Mouse (Mus musculus) large intestine, adult 2 months (tissue): Measurements from ENCODE around the gene Edc3. TPM values are rescaled to one million over a fixed set of nuclear protein-coding genes. Genes with fewer than 3 reads are reported as not detected.

Experiments used
- DNase-seq: peaks from one replicate; pipeline ENCODE4 v3.0.0-alpha.2; 2012; ENCODE audit warnings: low read depth, low spot score
- WGBS: fragments of 180-500 bp; shearing (Covaris S2); methylation state at CpG from one replicate; pipeline ENCODE4 v1.1.7; 2018; 5-methylcytosine and 5-hydroxymethylcytosine counted together
- polyA plus RNA-seq: library from polyadenylated mRNA; depleted of rRNA; stranded (reverse); fragments of >200 nt; gene quantifications from 2 replicates; pipeline ENCODE4 v1.2.3, GENCODE M21; 2012; rRNA removed

Gene Edc3
- 10.1 and 11.6 TPM in 2 replicates for polyA plus RNA-seq

GRCm38 (mm10) chr9:57708068-57708719 is at the start of gene Edc3:
Edc3 (plus strand) TSS chr9:57708540.
- WGBS, result under 1% methylated on average over 23 of the region's 23 CpGs
- peak; percentile 62 for DNase-seq

GRCm38 (mm10) chr9:57658970-57659369 is 49.4 kb upstream of the Edc3 start:
- no peak for DNase-seq
- WGBS, result 76% methylated on average over 4 of the region's 4 CpGs

- no peak for DNase-seq
- WGBS, result 15% methylated on average over 4 of the region's 4 CpGs
Observed at GRCm38 (mm10) chr9:57659774-57660173, 48.6 kb upstream of the Edc3 start.

- WGBS, result 27% methylated on average over 6 of the region's 6 CpGs
- DNase-seq, result no peak
Observed at GRCm38 (mm10) chr9:57660501-57660900, 47.8 kb upstream of the Edc3 start.

- DNase-seq, result no peak
- 59% methylated on average over 3 of the region's 3 CpGs for WGBS
Observed at GRCm38 (mm10) chr9:57661552-57661951, 46.8 kb upstream of the Edc3 start.

- 25% methylated on average over 7 of the region's 7 CpGs for whole genome bisulfite sequencing
- DNase-seq, result no peak
Observed at GRCm38 (mm10) chr9:57664616-57665015, 43.7 kb upstream of the Edc3 start.

- 38% methylated on average over 8 of the region's 8 CpGs for WGBS
- no peak for DNase-seq
Observed at GRCm38 (mm10) chr9:57666536-57666935, 41.8 kb upstream of the Edc3 start.

- WGBS, result 70% methylated on average over 3 of the region's 3 CpGs
- no peak for DNase-seq
Observed at GRCm38 (mm10) chr9:57667136-57667535, 41.2 kb upstream of the Edc3 start.

- DNase-seq, result no peak
- WGBS, result 49% methylated on average over 11 of the region's 11 CpGs
Observed at GRCm38 (mm10) chr9:57667817-57668216, 40.5 kb upstream of the Edc3 start.

GRCm38 (mm10) chr9:57668277-57668676 is 40.1 kb upstream of the Edc3 start:
- DNase-seq, result no peak
- 15% methylated on average over 1 of the region's 1 CpGs for WGBS

- DNase-seq, result no peak
Observed at GRCm38 (mm10) chr9:57669566-57669965, 38.8 kb upstream of the Edc3 start.

GRCm38 (mm10) chr9:57671037-57671436 is 37.3 kb upstream of the Edc3 start:
- WGBS, result 88% methylated on average over 4 of the region's 4 CpGs
- DNase-seq, result no peak

More at GRCm38 (mm10) chr9:57669566-57669965, 38.8 kb upstream of the Edc3 start:
- WGBS, result 88% methylated on average over 3 of the region's 3 CpGs

- no peak for DNase-seq
- WGBS, result 70% methylated on average over 5 of the region's 5 CpGs
Observed at GRCm38 (mm10) chr9:57671500-57671899, 36.8 kb upstream of the Edc3 start.

- DNase-seq, result no peak
- WGBS, result 81% methylated on average over 10 of the region's 10 CpGs
Observed at GRCm38 (mm10) chr9:57681411-57681810, 26.9 kb upstream of the Edc3 start.

- 77% methylated on average over 5 of the region's 5 CpGs for WGBS
- DNase-seq, result no peak
Observed at GRCm38 (mm10) chr9:57683520-57683919, 24.8 kb upstream of the Edc3 start, which contains the start of gene Cyp1a2. Cyp1a2 (minus strand) TSS chr9:57683703.

- DNase-seq, result no peak
Observed at GRCm38 (mm10) chr9:57686011-57686410, 22.3 kb upstream of the Edc3 start.

GRCm38 (mm10) chr9:57687751-57688150 is 20.6 kb upstream of the Edc3 start, which contains the start of gene Cyp1a1:
Cyp1a1 (plus strand) TSS chr9:57687928.
- DNase-seq, result no peak
- WGBS, result 85% methylated on average over 2 of the region's 2 CpGs

More at GRCm38 (mm10) chr9:57686011-57686410, 22.3 kb upstream of the Edc3 start:
- 81% methylated on average over 5 of the region's 5 CpGs for WGBS

GRCm38 (mm10) chr9:57688158-57688557 is 20.2 kb upstream of the Edc3 start:
- DNase-seq, result no peak
- WGBS, result 25% methylated on average over 2 of the region's 2 CpGs

GRCm38 (mm10) chr9:57688606-57689005 is 19.7 kb upstream of the Edc3 start:
- WGBS, result 38% methylated on average over 2 of the region's 2 CpGs
- no peak for DNase-seq

- 73% methylated on average over 2 of the region's 2 CpGs for WGBS
Observed at GRCm38 (mm10) chr9:57694108-57694507, 14.2 kb upstream of the Edc3 start.

More at GRCm38 (mm10) chr9:57694108-57694507, 14.2 kb upstream of the Edc3 start:
- DNase-seq, result no peak
